Mouse (Mus musculus) midbrain, embryonic 12.5 days (tissue): Measurements from ENCODE around the gene Grm1. TPM values are rescaled to one million over a fixed set of nuclear protein-coding genes. Genes with fewer than 3 reads are reported as not detected.

Experiments used
- ATAC-seq: fragments of 200-750 bp; cut with Nextera tagmentation; 2 replicates; pipeline ENCODE4 v1.8.0; 2017; ENCODE audit warnings: low read depth, moderate TSS enrichment, moderate library complexity; ENCODE audit not compliant: low FRiP score
- H3K27ac ChIP-seq: fragments of 300-500 bp; sonication (generic); replicated peaks from 2 replicates; pipeline ENCODE4 v1.5.1; 2016; ENCODE audit warnings: mild to moderate bottlenecking
- H3K27me3 ChIP-seq: fragments of 300-500 bp; sonication (generic); 2 replicates; pipeline ENCODE4 v1.6.1; 2016; ENCODE audit warnings: mild to moderate bottlenecking
- H3K36me3 ChIP-seq: fragments of 300-500 bp; sonication (generic); 2 replicates; pipeline ENCODE4 v1.6.1; 2016
- H3K4me1 ChIP-seq: fragments of 300-500 bp; sonication (generic); 2 replicates; pipeline ENCODE4 v1.6.1; 2016
- H3K4me2 ChIP-seq: fragments of 300-500 bp; sonication (generic); replicated peaks from 2 replicates; pipeline ENCODE4 v1.6.1; 2016; ENCODE audit warnings: mild to moderate bottlenecking, moderate library complexity
- H3K4me3 ChIP-seq: fragments of 300-500 bp; sonication (generic); 2 replicates; pipeline ENCODE4 v1.5.1; 2016; ENCODE audit warnings: mild to moderate bottlenecking
- H3K9ac ChIP-seq: fragments of 300-500 bp; sonication (generic); replicated peaks from 2 replicates; pipeline ENCODE4 v1.6.1; 2016; ENCODE audit warnings: mild to moderate bottlenecking, moderate library complexity
- H3K9me3 ChIP-seq: fragments of 300-500 bp; sonication (generic); 2 replicates; pipeline ENCODE4 v1.6.1; 2016; ENCODE audit warnings: mild to moderate bottlenecking
- WGBS: fragments of 180-500 bp; shearing (Covaris S2); methylation state at CpG from one replicate; pipeline ENCODE4 v1.1.7; 2016; 5-methylcytosine and 5-hydroxymethylcytosine counted together
- polyA plus RNA-seq: library from polyadenylated mRNA; unstranded; fragments of >200 nt; fragmentation: Nextera tagmentation; extraction: Ambion mirVana; gene quantifications from 2 replicates; pipeline ENCODE4 v1.2.1, GENCODE M21; 2016

Grm1 gene
- polyA plus RNA-seq, 1 experiment from 2014 or later, result 0.61 TPM

GRCm38 (mm10) chr10:10947531-10947930 lies 134.6 kb downstream of the Grm1 start:
- no peaks in the 10 kb centered on the region for H3K27me3 ChIP-seq
- 93% methylated on average over 2 of the region's 2 CpGs for WGBS
- no peak overlapping the region for H3K4me2 ChIP-seq
- H3K27ac ChIP-seq, result no peak overlapping the region
- no peaks in the 10 kb centered on the region for H3K4me1 ChIP-seq
- H3K9me3 ChIP-seq, result no peaks in the 10 kb centered on the region
- no peak overlapping the region for H3K9ac ChIP-seq
- H3K36me3 ChIP-seq, result no peaks in the 10 kb centered on the region
- H3K4me3 ChIP-seq, result no peak overlapping the region
- ATAC-seq, result no peak

GRCm38 (mm10) chr10:10944003-10944402 lies 138.2 kb downstream of the Grm1 start:
- WGBS, result 84% methylated on average over 2 of the region's 2 CpGs

GRCm38 (mm10) chr10:10942248-10942647 lies 139.9 kb downstream of the Grm1 start:
- no peak overlapping the region for H3K27ac ChIP-seq
- no peaks in the 10 kb centered on the region for H3K27me3 ChIP-seq
- ATAC-seq, result no peak
- H3K9me3 ChIP-seq, result no peaks in the 10 kb centered on the region
- no peak overlapping the region for H3K9ac ChIP-seq
- WGBS, result 75% methylated on average over 6 of the region's 6 CpGs
- no peaks in the 10 kb centered on the region for H3K36me3 ChIP-seq
- H3K4me1 ChIP-seq, result no peaks in the 10 kb centered on the region
- no peak overlapping the region for H3K4me2 ChIP-seq
- H3K4me3 ChIP-seq, result no peak overlapping the region

More at GRCm38 (mm10) chr10:10944003-10944402, 138.2 kb downstream of the Grm1 start:
- H3K27ac ChIP-seq, result no peak overlapping the region
- no peaks in the 10 kb centered on the region for H3K4me1 ChIP-seq
- no peaks in the 10 kb centered on the region for H3K27me3 ChIP-seq
- H3K36me3 ChIP-seq, result no peaks in the 10 kb centered on the region
- no peak for ATAC-seq
- H3K4me3 ChIP-seq, result no peak overlapping the region
- H3K4me2 ChIP-seq, result no peak overlapping the region
- no peaks in the 10 kb centered on the region for H3K9me3 ChIP-seq
- H3K9ac ChIP-seq, result no peak overlapping the region

GRCm38 (mm10) chr10:10935806-10936205 lies 146.3 kb downstream of the Grm1 start:
- Histone ChIP-seq H3K27ac (no peak overlapping the region), H3K4me1 (no peaks in the 10 kb centered on the region), H3K9ac (no peak overlapping the region), H3K9me3 (no peaks in the 10 kb centered on the region), H3K4me2 (no peak overlapping the region), H3K36me3 (no peaks in the 10 kb centered on the region), H3K4me3 (no peak overlapping the region), H3K27me3 (no peaks in the 10 kb centered on the region)
- 83% methylated on average over 3 of the region's 3 CpGs for WGBS
- ATAC-seq, result no peak

- Histone ChIP-seq H3K27me3 (no peaks in the 10 kb centered on the region), H3K4me3 (no peak overlapping the region), H3K36me3 (no peaks in the 10 kb centered on the region), H3K9ac (no peak overlapping the region), H3K4me2 (no peak overlapping the region), H3K9me3 (no peaks in the 10 kb centered on the region), H3K4me1 (peaks cover 14% of the 10 kb centered on the region; the same call in 1 of the 2 replicates), H3K27ac (peak overlapping the region; percentile 40; the same call in 1 of the 2 replicates)
- 23% methylated on average over 2 of the region's 2 CpGs for WGBS
- ATAC-seq, result peak; percentile 76
Observed at GRCm38 (mm10) chr10:10929672-10930071, 152.5 kb downstream of the Grm1 start.

- peak overlapping the region; percentile 42 for H3K27ac ChIP-seq
- H3K36me3 ChIP-seq, result no peaks in the 10 kb centered on the region
- H3K27me3 ChIP-seq, result no peaks in the 10 kb centered on the region
- H3K4me3 ChIP-seq, result no peak overlapping the region
- H3K4me2 ChIP-seq, result no peak overlapping the region
- H3K4me1 ChIP-seq, result peaks cover 14% of the 10 kb centered on the region; the same call in 1 of the 2 replicates
- H3K9me3 ChIP-seq, result no peaks in the 10 kb centered on the region
- no peak overlapping the region for H3K9ac ChIP-seq
- ATAC-seq, result peak; percentile 72; the same call in 1 of the 2 replicates
- whole genome bisulfite sequencing, result 30% methylated on average over 5 of the region's 5 CpGs
Observed at GRCm38 (mm10) chr10:10928798-10929366, 153.3 kb downstream of the Grm1 start.

- no peaks in the 10 kb centered on the region for H3K9me3 ChIP-seq
- H3K36me3 ChIP-seq, result no peaks in the 10 kb centered on the region
- H3K4me1 ChIP-seq, result no peaks in the 10 kb centered on the region
- 86% methylated on average over 7 of the region's 7 CpGs for WGBS
- H3K27me3 ChIP-seq, result no peaks in the 10 kb centered on the region
- no peak overlapping the region for H3K27ac ChIP-seq
- no peak overlapping the region for H3K4me2 ChIP-seq
- ATAC-seq, result no peak
- H3K4me3 ChIP-seq, result no peak overlapping the region
- no peak overlapping the region for H3K9ac ChIP-seq
Observed at GRCm38 (mm10) chr10:10917857-10918399, 164.2 kb downstream of the Grm1 start.

GRCm38 (mm10) chr10:10913621-10914020 lies 168.5 kb downstream of the Grm1 start:
- H3K4me2 ChIP-seq, result no peak overlapping the region
- no peak overlapping the region for H3K9ac ChIP-seq
- H3K4me3 ChIP-seq, result no peak overlapping the region
- ATAC-seq, result no peak
- 89% methylated on average over 4 of the region's 4 CpGs for WGBS
- H3K27me3 ChIP-seq, result no peaks in the 10 kb centered on the region
- H3K9me3 ChIP-seq, result no peaks in the 10 kb centered on the region
- H3K27ac ChIP-seq, result no peak overlapping the region
- no peaks in the 10 kb centered on the region for H3K4me1 ChIP-seq
- no peaks in the 10 kb centered on the region for H3K36me3 ChIP-seq

GRCm38 (mm10) chr10:10890221-10890620 lies 191.9 kb downstream of the Grm1 start:
- WGBS, result 81% methylated on average over 1 of the region's 1 CpGs
- Histone ChIP-seq H3K27me3 (no peaks in the 10 kb centered on the region), H3K36me3 (no peaks in the 10 kb centered on the region), H3K9me3 (no peaks in the 10 kb centered on the region), H3K4me1 (0 out of 2 replicates have a peak, but pooled peaks cover 1% of the 10 kb centered on the region), H3K4me2 (no peak overlapping the region), H3K9ac (no peak overlapping the region), H3K4me3 (no peak overlapping the region), H3K27ac (no peak overlapping the region)
- ATAC-seq, result no peak

- 73% methylated on average over 9 of the region's 9 CpGs for WGBS
- Histone ChIP-seq H3K36me3 (no peaks in the 10 kb centered on the region), H3K9me3 (no peaks in the 10 kb centered on the region), H3K9ac (no peak overlapping the region), H3K27ac (no peak overlapping the region), H3K4me2 (no peak overlapping the region), H3K4me1 (peaks cover 5% of the 10 kb centered on the region; the same call in 1 of the 2 replicates), H3K27me3 (no peaks in the 10 kb centered on the region), H3K4me3 (no peak overlapping the region)
- no peak; the same call in 1 of the 2 replicates for ATAC-seq
Observed at GRCm38 (mm10) chr10:10888521-10888920, 193.6 kb downstream of the Grm1 start.

GRCm38 (mm10) chr10:10884992-10885391 lies 197.2 kb downstream of the Grm1 start:
- H3K4me1 ChIP-seq, result peaks cover 5% of the 10 kb centered on the region; the same call in 1 of the 2 replicates
- 17% methylated on average over 2 of the region's 2 CpGs for WGBS
- no peak overlapping the region for H3K27ac ChIP-seq
- no peaks in the 10 kb centered on the region for H3K9me3 ChIP-seq
- no peak overlapping the region for H3K9ac ChIP-seq
- no peaks in the 10 kb centered on the region for H3K27me3 ChIP-seq
- no peaks in the 10 kb centered on the region for H3K36me3 ChIP-seq
- H3K4me2 ChIP-seq, result no peak overlapping the region
- no peak overlapping the region for H3K4me3 ChIP-seq
- ATAC-seq, result no peak

- Histone ChIP-seq H3K4me3 (no peak overlapping the region), H3K4me1 (no peaks in the 10 kb centered on the region), H3K27ac (no peak overlapping the region), H3K27me3 (no peaks in the 10 kb centered on the region), H3K36me3 (no peaks in the 10 kb centered on the region), H3K9ac (no peak overlapping the region), H3K9me3 (no peaks in the 10 kb centered on the region), H3K4me2 (no peak overlapping the region)
- WGBS, result 33% methylated on average over 3 of the region's 3 CpGs
- ATAC-seq, result no peak
Observed at GRCm38 (mm10) chr10:10872142-10872541, 210.0 kb downstream of the Grm1 start.
